Mouse (Mus musculus) E14TG2a.4 (cell line): ENCODE measurements at regions not wholly inside any gene's neighbourhood (a gene's known extent, or its start where the extent isn't known, plus 50 kb on each side); places are given as distances from the start of the nearest gene placed in this dataset.

Experiments used
- CTCF ChIP-seq: conservative IDR thresholded peaks from 2 replicates; pipeline ENCODE4 v1.5.1; 2014; ENCODE audit warnings: low read length
- NANOG ChIP-seq: IDR thresholded peaks from 2 replicates; pipeline ENCODE4 v1.6.1; 2014; ENCODE audit warnings: borderline replicate concordance, low read length, mixed read lengths
- POU5F1 ChIP-seq: IDR thresholded peaks from 2 replicates; pipeline ENCODE4 v1.6.1; 2014; ENCODE audit warnings: low read length, borderline replicate concordance

- no peak for TF ChIP-seq CTCF
- TF ChIP-seq NANOG: no peak
- TF ChIP-seq POU5F1: no peak
Observed at GRCm38 (mm10) chr1:157016625-157017024, 77.2 kb upstream of the Ralgps2 start.
